Mouse (Mus musculus): ENCODE results near the gene Clcc1. TPM values are rescaled to one million over a fixed set of nuclear protein-coding genes. Genes with fewer than 3 reads are reported as not detected.
"Not testable (repeated sequence)": the region's sequence is repeated elsewhere in the genome, so short reads cannot be mapped to it uniquely, and the experiment has no call there.

Gene Clcc1
- total RNA-seq (2021) = 32.1 and 34.4 TPM in 2 replicates
- long read RNA-seq, experiment 1, transcript Clcc1-202 (12 exons, 2,043 nt) = major isoform, 12 of 49 reads
- long read RNA-seq, experiment 1, partial matches to known transcripts = 4 of 49 reads
- long read RNA-seq, experiment 1, other reads (novel, unspliced or antisense) = 33 of 49 reads
- long read RNA-seq, experiment 2, transcript Clcc1-202 (12 exons, 2,043 nt) = major isoform, 6 of 25 reads
- long read RNA-seq, experiment 2, partial matches to known transcripts = 2 of 25 reads
- long read RNA-seq, experiment 2, other reads (novel, unspliced or antisense) = 17 of 25 reads

GRCm38 (mm10) chr3:108653710-108654379 is at the start of gene Clcc1:
Clcc1 (plus strand) TSS chr3:108653913.
- DNase-seq = peak; percentile 98

DNA sequence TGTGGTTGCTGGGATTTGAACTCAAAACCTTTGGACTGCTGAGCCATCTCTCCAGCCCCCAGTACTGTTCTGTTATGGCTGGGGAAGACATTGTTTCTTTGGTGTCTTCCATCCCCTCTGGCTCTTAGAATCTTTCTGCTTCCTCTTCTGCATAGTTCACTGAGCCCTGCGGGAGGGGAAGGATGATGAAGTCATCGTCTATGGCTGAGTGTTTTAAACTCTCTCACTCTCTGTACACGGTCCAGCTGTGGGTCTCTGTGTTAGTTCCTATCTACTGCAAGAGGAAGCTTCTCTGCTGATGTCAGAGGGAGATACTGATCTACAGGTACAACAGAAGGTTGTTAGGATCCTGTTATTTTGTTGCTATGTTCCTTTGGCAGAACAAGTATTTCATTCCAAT is 44.8 kb upstream of the Clcc1 start:
- no peak for DNase-seq

DNA sequence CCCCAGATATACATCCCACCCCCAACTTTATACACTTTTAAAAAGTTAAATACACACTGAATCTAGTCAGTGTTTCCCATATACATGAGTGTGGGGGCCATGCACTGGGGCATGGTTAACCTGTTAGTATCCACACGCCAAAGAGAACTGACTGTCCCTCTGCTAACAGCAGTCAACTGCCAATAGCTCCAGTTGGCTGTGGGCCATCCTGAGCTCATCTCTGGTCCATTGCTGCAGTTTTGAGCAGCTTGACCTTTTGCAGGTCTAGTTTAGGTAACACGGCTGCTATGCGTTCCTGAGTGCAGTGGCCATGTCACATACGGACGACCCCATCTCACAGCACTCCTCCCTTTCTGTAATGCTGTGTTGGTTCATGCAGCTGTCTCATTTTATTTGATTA is 19.0 kb upstream of the Clcc1 start:
- no peak for DNase-seq

- DNase-seq = peak; percentile 4
Observed at GRCm38 (mm10) chr3:108639412-108639811, 14.3 kb upstream of the Clcc1 start.

DNA sequence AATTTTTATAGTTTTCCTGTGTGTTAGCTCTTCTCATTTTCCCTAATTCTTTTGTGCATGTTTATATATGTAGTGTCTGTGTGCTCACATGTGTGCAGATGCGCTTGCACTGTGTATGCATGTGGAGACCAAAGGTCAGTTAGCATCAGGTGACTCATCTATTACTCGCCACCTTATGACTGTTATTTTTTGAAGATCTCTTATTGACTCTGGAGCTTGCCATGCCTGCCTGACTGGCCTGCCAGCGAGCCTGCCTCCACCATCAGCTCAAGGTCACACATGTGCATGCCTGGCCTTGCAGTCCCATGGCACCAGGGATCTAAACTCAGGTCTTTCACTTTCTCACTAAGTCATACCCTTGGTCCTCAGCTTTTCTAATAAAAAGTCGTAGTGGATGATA is 12.7 kb upstream of the Clcc1 start:
- peak; percentile 25 for DNase-seq

DNA sequence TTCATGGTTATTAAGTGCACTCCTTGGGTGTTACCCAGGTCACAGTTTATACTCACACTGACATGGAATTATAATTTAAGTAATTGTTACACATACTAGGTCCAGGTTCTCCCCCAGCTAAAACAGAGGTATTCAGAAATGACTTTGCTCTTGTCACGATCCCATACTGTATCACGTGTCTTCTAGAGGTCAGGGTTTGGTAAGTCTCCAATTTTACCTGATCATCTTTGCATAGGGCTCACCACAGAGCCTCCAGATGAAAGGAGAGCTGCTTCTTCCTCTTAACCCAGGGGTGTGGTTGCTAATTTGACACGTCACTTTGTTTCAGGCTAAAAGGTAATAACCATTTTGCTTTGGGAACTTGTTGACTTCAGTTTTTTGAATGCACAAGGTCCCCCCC is 8.9 kb upstream of the Clcc1 start:
- DNase-seq = no peak

GRCm38 (mm10) chr3:108646036-108646435 is 7.7 kb upstream of the Clcc1 start:
- DNase-seq = no peak

DNA sequence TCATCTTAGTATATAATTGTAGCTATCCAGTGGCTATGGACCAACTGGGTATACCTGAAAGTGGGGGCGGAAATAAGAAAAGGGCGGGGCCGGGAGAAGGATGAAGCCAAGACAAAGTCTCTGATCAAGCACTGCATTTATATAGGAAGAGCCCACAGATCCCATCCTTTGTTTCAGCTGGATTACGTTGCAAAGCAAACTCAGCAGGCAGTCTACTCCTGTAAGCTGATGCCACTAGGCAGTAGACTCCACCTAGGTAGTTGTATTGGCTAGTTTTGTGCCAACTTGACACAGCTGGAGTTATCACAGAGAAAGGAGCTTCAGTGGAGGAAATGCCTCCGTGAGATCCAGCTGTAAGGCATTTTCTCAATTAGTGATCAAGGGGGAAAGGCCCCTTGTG is 6.0 kb upstream of the Clcc1 start:
- not testable (repeated sequence) for DNase-seq

DNA sequence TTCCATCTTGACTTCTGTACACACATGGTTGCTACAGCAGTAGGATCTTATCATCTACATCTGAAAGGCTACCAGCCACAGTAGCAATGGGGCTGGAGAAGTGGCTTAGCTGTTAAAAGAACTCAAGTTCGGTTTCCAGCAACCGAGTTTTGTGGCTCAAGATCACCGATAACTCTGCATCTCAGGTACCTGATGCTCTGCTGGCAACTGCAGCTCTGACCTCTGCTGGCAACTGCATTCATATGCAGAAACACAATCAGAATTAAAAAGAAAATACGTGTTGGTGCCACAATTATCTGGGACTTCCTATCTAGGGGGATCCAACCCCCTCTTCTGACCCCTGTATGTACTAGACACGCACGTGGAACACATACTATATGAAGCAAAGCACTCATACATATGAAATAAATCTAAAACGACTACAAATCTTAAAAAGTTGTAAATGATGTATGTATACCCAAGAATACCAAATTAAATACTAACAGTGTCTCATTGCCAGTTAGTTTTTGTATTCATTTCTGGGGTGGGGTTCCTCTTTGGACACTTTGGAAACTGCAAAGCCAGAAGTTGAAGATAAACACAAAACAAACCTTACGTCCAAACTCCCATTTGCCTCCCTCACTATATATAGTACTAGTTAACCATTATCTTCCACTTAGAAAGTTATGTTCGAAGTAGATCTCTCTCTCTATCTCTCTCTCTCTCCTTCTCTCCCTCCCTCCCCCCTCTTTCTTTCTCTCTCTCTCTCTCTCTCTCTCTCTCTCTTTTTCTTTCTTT is 659 bp upstream of the Clcc1 start:
- peak; percentile 9 for DNase-seq

DNA sequence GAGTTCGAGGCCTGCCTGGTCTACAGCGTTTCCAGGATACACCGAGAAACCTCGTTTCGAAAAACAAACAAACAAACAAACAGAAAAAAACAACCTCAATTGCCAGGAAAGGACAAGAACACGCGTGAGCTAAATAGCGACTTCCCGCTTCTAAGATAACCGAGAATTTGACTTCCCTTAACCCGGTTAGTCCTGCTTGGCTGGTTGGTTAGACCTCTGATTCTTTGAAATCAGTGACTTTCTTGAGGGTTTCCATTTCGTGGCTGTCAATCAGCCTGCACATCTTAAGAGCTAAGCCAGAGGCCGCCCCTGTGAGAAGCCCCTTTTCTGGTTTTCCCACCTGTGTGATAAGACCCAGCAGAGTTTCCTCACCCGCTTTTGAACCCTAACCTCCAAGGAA is 853 bp downstream of the Clcc1 start:
- no peak for DNase-seq

GRCm38 (mm10) chr3:108655486-108655885 is 1.8 kb downstream of the Clcc1 start:
- DNase-seq = no peak

DNA sequence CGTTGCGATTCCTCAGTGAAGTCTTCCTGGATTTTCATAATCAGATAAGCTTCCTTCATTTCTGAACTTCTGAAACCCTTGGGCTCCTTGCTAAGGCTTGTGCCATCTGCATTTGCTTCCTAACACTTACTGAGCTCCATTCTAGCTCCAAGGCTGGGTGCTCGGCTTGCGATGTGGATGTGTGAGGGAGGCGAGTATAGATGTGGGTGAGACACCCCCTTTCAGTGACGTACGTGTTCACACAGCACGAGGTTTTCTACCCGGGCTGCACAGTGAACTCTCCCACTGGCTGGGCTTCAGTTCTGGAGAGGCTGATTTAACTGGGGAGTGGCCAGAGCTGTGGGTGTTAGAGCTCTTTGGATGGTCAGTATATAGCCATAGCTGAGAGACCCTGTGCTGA is 4.9 kb downstream of the Clcc1 start:
- DNase-seq = no peak

DNA sequence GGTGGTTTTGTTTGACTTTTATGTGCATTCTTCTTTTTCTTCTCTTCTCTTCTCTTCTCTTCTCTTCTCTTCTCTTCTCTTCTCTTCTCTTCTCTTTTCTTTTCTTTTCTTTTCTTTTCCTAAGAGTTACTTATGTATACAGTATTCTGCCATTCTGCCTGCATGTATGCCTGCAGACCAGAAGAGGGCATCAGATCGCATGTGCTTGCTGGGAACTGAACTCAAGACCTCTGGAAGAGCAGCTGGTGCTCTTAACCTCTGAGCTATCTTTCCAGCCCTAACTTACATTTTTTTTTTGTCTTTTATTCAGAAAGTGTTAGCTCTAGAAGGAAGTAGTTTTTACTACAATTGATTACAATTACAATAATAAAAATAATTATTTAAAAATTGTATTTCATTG is 7.2 kb downstream of the Clcc1 start:
- no peak for DNase-seq

DNA sequence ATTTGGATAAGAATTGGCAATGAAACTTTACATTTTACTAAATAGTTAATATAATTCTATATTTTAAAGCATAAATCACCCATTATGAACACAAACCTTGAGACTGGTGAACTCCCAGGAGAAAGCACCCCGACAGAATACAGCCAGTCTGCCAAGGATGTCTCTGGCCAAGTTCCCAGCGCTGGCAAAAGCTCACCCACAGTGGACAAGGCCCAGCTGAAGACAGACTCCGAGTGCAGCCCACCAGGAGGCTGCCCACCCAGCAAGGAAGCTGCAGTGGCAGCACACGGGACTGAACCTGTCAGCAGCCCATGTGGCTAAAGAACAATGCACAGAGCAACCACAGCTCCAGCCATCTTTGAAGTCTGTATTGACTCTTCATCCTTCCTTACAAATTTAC is 22.9 kb downstream of the Clcc1 start:
- DNase-seq = peak; percentile 48

GRCm38 (mm10) chr3:108681004-108681403 is 27.3 kb downstream of the Clcc1 start:
- no peak for DNase-seq

DNA sequence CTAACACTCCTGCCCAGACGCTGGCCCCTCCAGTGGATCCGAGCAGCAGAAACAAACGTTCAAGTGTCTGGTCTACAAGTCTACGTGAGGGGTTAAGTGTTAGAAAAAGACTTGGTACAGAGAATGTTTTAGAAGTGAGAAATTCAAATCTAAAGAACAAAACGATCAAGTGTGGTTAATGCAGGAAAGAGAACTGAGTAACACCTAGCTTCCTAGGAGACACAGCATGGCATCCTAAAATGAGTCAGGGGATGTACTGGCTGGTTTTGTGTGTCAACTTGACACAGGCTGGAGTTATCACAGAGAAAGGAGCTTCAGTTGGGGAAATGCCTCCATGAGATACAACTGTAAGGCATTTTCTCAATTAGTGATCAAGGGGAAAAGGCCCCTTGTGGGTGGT is 29.9 kb downstream of the Clcc1 start:
- DNase-seq = not testable (repeated sequence)

DNA sequence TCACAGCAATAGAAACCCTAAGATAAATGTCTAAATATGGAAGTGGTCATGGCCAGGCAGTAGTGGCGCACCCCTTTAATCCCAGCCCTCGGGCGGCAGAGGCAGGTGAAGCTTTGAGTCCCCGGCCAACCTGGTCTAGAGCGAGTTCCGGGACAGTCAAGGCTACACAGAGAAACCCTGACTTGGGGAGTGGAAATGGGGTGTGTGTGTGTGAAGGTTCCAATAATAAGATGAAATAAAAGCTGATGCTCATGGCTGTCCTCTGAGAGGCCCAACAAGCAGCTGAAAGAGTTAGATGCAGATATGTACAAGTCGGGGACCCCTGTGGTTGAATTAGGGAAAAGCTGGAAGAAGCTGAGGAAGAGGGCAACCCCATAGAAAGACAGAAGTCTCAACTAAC is 32.0 kb downstream of the Clcc1 start:
- DNase-seq = no peak

DNA sequence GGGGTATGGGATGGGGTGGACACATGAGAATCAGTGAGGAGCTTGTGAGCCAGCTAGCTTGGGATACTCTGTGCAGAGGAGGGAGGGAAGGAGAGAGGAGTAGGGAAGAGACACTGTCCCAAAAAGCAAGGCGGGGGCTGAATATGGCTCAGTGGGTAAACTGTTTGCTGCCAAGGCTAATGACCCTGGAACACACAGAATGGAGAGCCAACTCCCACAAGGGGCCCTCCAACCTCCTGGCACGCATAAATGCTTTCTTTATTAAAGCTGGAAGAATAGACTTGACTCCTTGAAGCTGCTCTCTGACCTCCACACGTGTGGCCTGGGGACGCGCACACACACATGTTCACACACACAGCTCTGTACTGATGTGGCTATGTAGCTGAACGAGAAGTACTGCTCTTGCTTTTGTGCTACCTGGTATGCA is 35.3 kb downstream of the Clcc1 start:
- peak; percentile 4 for DNase-seq

DNA sequence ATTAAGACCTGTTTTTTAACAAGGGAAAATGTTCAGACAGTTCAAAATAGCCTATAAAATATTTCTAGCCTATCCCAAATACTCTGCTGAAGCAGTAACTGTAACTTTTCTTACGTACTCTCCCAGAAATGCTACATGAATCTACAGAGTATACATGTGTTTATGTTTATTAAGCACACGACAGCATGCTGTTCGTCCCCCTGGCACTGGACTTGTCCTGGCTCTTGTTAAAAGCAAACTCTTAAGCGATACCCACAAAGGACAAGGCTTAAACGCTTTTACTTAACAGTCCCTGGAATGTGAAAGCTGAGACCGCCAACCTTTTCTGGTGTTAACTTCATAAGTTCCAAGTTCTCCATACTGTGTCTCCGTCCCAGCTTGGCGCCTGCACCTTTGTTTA is 35.7 kb downstream of the Clcc1 start:
- no peak for DNase-seq

DNA sequence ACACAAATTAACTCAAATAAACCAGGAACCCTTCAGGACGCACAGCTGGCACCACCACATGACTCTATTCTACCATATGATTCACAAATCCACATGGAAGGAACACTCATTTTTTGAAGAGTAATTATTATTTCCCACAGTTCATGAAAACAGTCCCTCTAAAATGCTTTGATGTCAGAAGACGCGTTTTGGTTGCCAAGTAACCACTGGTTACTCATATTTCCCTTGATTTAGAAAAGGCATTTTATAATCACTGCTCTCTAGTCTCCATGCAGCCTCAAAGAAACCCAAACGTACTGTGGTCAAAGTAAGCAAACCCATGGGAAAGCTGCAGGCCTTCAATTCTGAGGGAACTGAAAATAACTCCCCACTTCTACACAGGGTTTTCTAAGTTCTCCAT is 36.3 kb downstream of the Clcc1 start:
- peak; percentile 16 for DNase-seq

DNA sequence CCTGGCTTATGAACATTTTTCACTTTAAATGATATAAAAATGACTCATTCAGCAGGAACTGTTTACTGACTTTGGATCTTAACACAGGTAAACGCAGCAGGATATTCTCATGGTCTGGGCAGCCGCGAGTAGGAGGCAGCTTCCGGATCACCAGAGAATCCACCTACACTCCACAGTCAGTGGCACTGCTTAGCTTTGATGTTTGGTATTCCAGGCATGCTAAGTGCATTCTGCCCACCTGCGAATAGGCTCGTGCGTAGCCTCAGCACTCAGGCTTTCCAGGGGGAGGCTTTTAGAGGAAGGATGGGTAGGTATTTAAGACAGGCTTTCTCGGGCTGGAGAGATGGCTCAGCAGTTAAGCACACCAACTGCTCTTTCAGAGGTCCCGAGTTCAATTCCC is 40.6 kb downstream of the Clcc1 start:
- no peak for DNase-seq

DNA sequence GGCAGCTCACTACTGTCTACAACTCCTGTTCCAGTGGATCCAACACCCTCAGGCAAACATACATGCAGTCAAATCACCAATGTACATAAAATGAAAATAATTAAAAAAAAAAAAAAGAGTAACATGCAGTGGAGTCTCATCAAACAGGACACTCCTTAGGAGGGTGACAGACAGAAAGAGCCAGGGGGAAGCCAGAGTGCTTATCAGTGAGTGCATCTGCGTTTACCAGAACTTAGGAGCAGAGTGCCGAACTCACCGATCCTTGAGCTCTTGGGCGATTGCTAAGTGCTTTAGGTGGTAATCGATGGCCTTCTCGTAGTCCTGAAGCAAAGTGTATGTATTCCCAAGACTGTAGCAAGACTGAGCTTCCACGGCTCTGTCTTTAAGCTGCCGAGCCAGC is 44.9 kb downstream of the Clcc1 start:
- DNase-seq = no peak

GRCm38 (mm10) chr3:108699786-108700185 is 46.1 kb downstream of the Clcc1 start:
- no peak for DNase-seq
